Mouse (Mus musculus) neural tube, embryonic 11.5 days (tissue): ENCODE results near the gene Gm28051. TPM values are rescaled to one million over a fixed set of nuclear protein-coding genes. Genes with fewer than 3 reads are reported as not detected.
A peak's percentile ranks its signal among the peaks of the same experiment; 100 is the strongest.

Experiments used
- ATAC-seq: fragments of 200-750 bp; cut with Nextera tagmentation; 2 replicates; pipeline ENCODE4 v1.8.0; 2017; ENCODE audit warnings: moderate number of reproducible peaks, mild to moderate bottlenecking, moderate TSS enrichment, moderate library complexity; ENCODE audit not compliant: insufficient read depth, low FRiP score, low TSS enrichment
- DNase-seq: peaks from one replicate; pipeline ENCODE4 v3.0.0-alpha.2; 2015; ENCODE audit warnings: low spot score
- H3K27ac ChIP-seq: fragments of 300-500 bp; sonication (generic); 2 replicates; pipeline ENCODE4 v1.5.1; 2014; ENCODE audit warnings: low read depth, mild to moderate bottlenecking, low read length
- H3K27me3 ChIP-seq: fragments of 300-500 bp; sonication (generic); 2 replicates; pipeline ENCODE4 v1.6.1; 2014; ENCODE audit warnings: mild to moderate bottlenecking, low read length, mixed read lengths; ENCODE audit not compliant: control insufficient read depth, insufficient read depth
- H3K36me3 ChIP-seq: fragments of 300-500 bp; sonication (generic); 2 replicates; pipeline ENCODE4 v1.6.1; 2014; ENCODE audit warnings: mild to moderate bottlenecking, low read length, moderate library complexity, mixed read lengths; ENCODE audit not compliant: control insufficient read depth, insufficient read depth
- H3K4me1 ChIP-seq: fragments of 300-500 bp; sonication (generic); 2 replicates; pipeline ENCODE4 v1.6.1; 2014; ENCODE audit warnings: low read length, mixed read lengths; ENCODE audit not compliant: control insufficient read depth, insufficient read depth
- H3K4me2 ChIP-seq: fragments of 300-500 bp; sonication (generic); 2 replicates; pipeline ENCODE4 v1.6.1; 2014; ENCODE audit warnings: low read depth, mild to moderate bottlenecking, moderate library complexity
- H3K4me3 ChIP-seq: fragments of 300-500 bp; sonication (generic); 2 replicates; pipeline ENCODE4 v1.5.1; 2014; ENCODE audit warnings: low read depth, low read length
- H3K9ac ChIP-seq: fragments of 300-500 bp; sonication (generic); 2 replicates; pipeline ENCODE4 v1.6.1; 2014; ENCODE audit warnings: mild to moderate bottlenecking, low read length
- H3K9me3 ChIP-seq: fragments of 300-500 bp; sonication (generic); 2 replicates; pipeline ENCODE4 v1.6.1; 2016; ENCODE audit warnings: low read length; ENCODE audit not compliant: control insufficient read depth
- WGBS: fragments of 180-500 bp; shearing (Covaris S2); extraction: QIAGEN DNeasy Blood & Tissue Kit; methylation state at CpG from one replicate; pipeline ENCODE4 v1.1.7; 2014; 5-methylcytosine and 5-hydroxymethylcytosine counted together
- polyA plus RNA-seq: library from polyadenylated mRNA; unstranded; fragments of >200 nt; fragmentation: Nextera tagmentation; extraction: Ambion mirVana; gene quantifications from 2 replicates; pipeline ENCODE4 v1.2.1, GENCODE M21; 2014

Gene Gm28051
- polyA plus RNA-seq, 1 experiment from 2014 or later = not detected

GRCm38 (mm10) chr12:102705906-102706640 is 51.5 kb downstream of the Gm28051 start:
- Histone ChIP-seq H3K9me3 (no peaks in the 10 kb centered on the region), H3K4me2 (peak overlapping the region; percentile 91), H3K4me1 (peaks cover 22% of the 10 kb centered on the region), H3K27ac (no peak overlapping the region), H3K9ac (peak overlapping the region; percentile 86; the same call in 1 of the 2 replicates), H3K27me3 (no peaks in the 10 kb centered on the region), H3K36me3 (no peaks in the 10 kb centered on the region), H3K4me3 (peak overlapping the region; percentile 81; the same call in 1 of the 2 replicates)
- WGBS = 77% methylated on average over 6 of the region's 6 CpGs
- ATAC-seq (no peak), DNase-seq (no peak)

GRCm38 (mm10) chr12:102705216-102705871 is 52.2 kb downstream of the Gm28051 start:
- peak overlapping the region; percentile 87 for H3K27ac ChIP-seq
- 3% methylated on average over 44 of the region's 45 CpGs for WGBS
- H3K36me3 ChIP-seq = no peaks in the 10 kb centered on the region
- peak overlapping the region; percentile 91 for H3K4me2 ChIP-seq
- H3K4me3 ChIP-seq = peak overlapping the region; percentile 81
- H3K27me3 ChIP-seq = no peaks in the 10 kb centered on the region
- peak overlapping the region; percentile 86 for H3K9ac ChIP-seq
- H3K9me3 ChIP-seq = no peaks in the 10 kb centered on the region
- peak; percentile 79 for ATAC-seq
- peaks cover 24% of the 10 kb centered on the region for H3K4me1 ChIP-seq
- DNase-seq = peak; percentile 89

GRCm38 (mm10) chr12:102704457-102705198 is 52.9 kb downstream of the Gm28051 start, which contains the start of gene Itpk1:
Itpk1 (minus strand) TSS chr12:102704930.
- 0% methylated on average over 39 of the region's 105 CpGs for WGBS

GRCm38 (mm10) chr12:102703921-102704408 is 53.6 kb downstream of the Gm28051 start:
- no peaks in the 10 kb centered on the region for H3K27me3 ChIP-seq
- ATAC-seq = no peak; the same call in 1 of the 2 replicates
- no peak for DNase-seq
- peaks cover 31% of the 10 kb centered on the region for H3K4me1 ChIP-seq
- peak overlapping the region; percentile 81 for H3K4me3 ChIP-seq
- H3K9ac ChIP-seq = peak overlapping the region; percentile 86
- H3K27ac ChIP-seq = no peak overlapping the region
- H3K9me3 ChIP-seq = no peaks in the 10 kb centered on the region
- no peaks in the 10 kb centered on the region for H3K36me3 ChIP-seq
- peak overlapping the region; percentile 91 for H3K4me2 ChIP-seq
- 7% methylated on average over 17 of the region's 17 CpGs for WGBS

More at GRCm38 (mm10) chr12:102704457-102705198, 52.9 kb downstream of the Gm28051 start, which contains the start of gene Itpk1:
- Histone ChIP-seq H3K36me3 (no peaks in the 10 kb centered on the region), H3K27me3 (no peaks in the 10 kb centered on the region), H3K27ac (peak within 1 kb of the TSS; percentile 87), H3K9ac (peak within 1 kb of the TSS; percentile 86), H3K4me3 (peak within 1 kb of the TSS; percentile 81), H3K4me1 (peaks cover 25% of the 10 kb centered on the region), H3K4me2 (peak within 1 kb of the TSS; percentile 91), H3K9me3 (no peaks in the 10 kb centered on the region)
- ATAC-seq = peak; percentile 88
- DNase-seq = peak; percentile 75

- H3K27ac ChIP-seq = no peak overlapping the region
- 40% methylated on average over 6 of the region's 6 CpGs for WGBS
Measured at GRCm38 (mm10) chr12:102703441-102703840, 54.1 kb downstream of the Gm28051 start.

GRCm38 (mm10) chr12:102703111-102703412 is 54.5 kb downstream of the Gm28051 start:
- WGBS = 2% methylated on average over 4 of the region's 4 CpGs

More at GRCm38 (mm10) chr12:102703441-102703840, 54.1 kb downstream of the Gm28051 start:
- Histone ChIP-seq H3K4me2 (peak overlapping the region; percentile 91), H3K4me1 (peaks cover 31% of the 10 kb centered on the region), H3K27me3 (no peaks in the 10 kb centered on the region), H3K36me3 (no peaks in the 10 kb centered on the region), H3K9ac (peak overlapping the region; percentile 37), H3K9me3 (no peaks in the 10 kb centered on the region), H3K4me3 (peak overlapping the region; percentile 81)
- no peak for DNase-seq
- ATAC-seq = no peak

GRCm38 (mm10) chr12:102702356-102703110 is 55.0 kb downstream of the Gm28051 start:
- Histone ChIP-seq H3K4me1 (peaks cover 36% of the 10 kb centered on the region), H3K9me3 (no peaks in the 10 kb centered on the region), H3K27ac (peak overlapping the region; percentile 44; the same call in 1 of the 2 replicates), H3K9ac (0 out of 2 replicates have a peak overlapping the region, but pooled peaks have one; percentile 24), H3K36me3 (no peaks in the 10 kb centered on the region), H3K4me3 (peak overlapping the region; percentile 81), H3K27me3 (no peaks in the 10 kb centered on the region), H3K4me2 (peak overlapping the region; percentile 91)
- WGBS = 6% methylated on average over 15 of the region's 15 CpGs
- no peak for ATAC-seq
- DNase-seq = peak; percentile 80

More at GRCm38 (mm10) chr12:102703111-102703412, 54.5 kb downstream of the Gm28051 start:
- H3K9ac ChIP-seq = peak overlapping the region; percentile 37
- H3K4me2 ChIP-seq = peak overlapping the region; percentile 91
- peaks cover 33% of the 10 kb centered on the region for H3K4me1 ChIP-seq
- peak overlapping the region; percentile 81 for H3K4me3 ChIP-seq
- no peak for ATAC-seq
- H3K27ac ChIP-seq = no peak overlapping the region
- no peaks in the 10 kb centered on the region for H3K36me3 ChIP-seq
- no peaks in the 10 kb centered on the region for H3K9me3 ChIP-seq
- no peak for DNase-seq
- H3K27me3 ChIP-seq = no peaks in the 10 kb centered on the region
